Mouse (Mus musculus) heart, embryonic 10.5 days (tissue): ENCODE data around the gene Taf3. TPM values are rescaled to one million over a fixed set of nuclear protein-coding genes. Genes with fewer than 3 reads are reported as not detected.

Experiments used
- DNase-seq: peaks from one replicate; pipeline ENCODE4 v3.0.0-alpha.2; 2017; ENCODE audit warnings: low spot score
- H3K27ac ChIP-seq: fragments of 300-500 bp; sonication (generic); 2 replicates; pipeline ENCODE4 v1.5.1; 2016; ENCODE audit warnings: mild to moderate bottlenecking
- H3K27me3 ChIP-seq: fragments of 300-500 bp; sonication (generic); 2 replicates; pipeline ENCODE4 v1.6.1; 2016; ENCODE audit warnings: mild to moderate bottlenecking; ENCODE audit not compliant: poor library complexity, insufficient read depth, severe bottlenecking
- H3K36me3 ChIP-seq: fragments of 300-500 bp; sonication (generic); 2 replicates; pipeline ENCODE4 v1.6.1; 2016; ENCODE audit warnings: mild to moderate bottlenecking, moderate library complexity
- H3K4me1 ChIP-seq: fragments of 300-500 bp; sonication (generic); 2 replicates; pipeline ENCODE4 v1.6.1; 2016; ENCODE audit warnings: mild to moderate bottlenecking
- H3K4me3 ChIP-seq: fragments of 300-500 bp; sonication (generic); 2 replicates; pipeline ENCODE4 v1.5.1; 2016; ENCODE audit warnings: mild to moderate bottlenecking, moderate library complexity
- H3K9me3 ChIP-seq: fragments of 300-500 bp; sonication (generic); 2 replicates; pipeline ENCODE4 v1.6.1; 2016; ENCODE audit warnings: mild to moderate bottlenecking, moderate library complexity
- WGBS: fragments of 180-500 bp; shearing (Covaris S2); methylation state at CpG from one replicate; pipeline ENCODE4 v1.1.7; 2016; 5-methylcytosine and 5-hydroxymethylcytosine counted together
- polyA plus RNA-seq: library from polyadenylated mRNA; unstranded; fragments of >200 nt; fragmentation: Nextera tagmentation; extraction: Ambion mirVana; gene quantifications from 2 replicates; pipeline ENCODE4 v1.2.1, GENCODE M21; 2016

Taf3 gene
- polyA plus RNA-seq, 1 experiment from 2014 or later: 12.2 TPM

DNA sequence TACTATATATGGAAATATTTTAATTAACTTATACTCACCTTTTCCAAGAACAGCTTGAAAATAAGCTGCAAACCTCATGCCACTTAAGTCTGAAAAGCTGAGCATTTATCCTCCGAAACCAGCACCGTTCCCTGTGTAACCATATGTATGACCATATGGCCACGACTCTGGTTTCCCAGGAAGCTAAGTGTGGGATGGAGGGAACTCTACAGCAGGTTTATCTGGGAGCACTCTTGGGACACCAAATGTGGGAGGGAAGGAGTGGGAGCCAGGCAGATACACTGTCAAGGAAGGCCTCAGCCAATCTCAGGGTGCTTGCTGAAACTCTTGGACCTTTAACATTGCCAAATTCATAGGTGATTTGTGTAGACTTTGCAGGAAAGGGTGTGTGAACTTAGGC lies 2.5 kb upstream of the Taf3 start:
- Histone ChIP-seq H3K4me3 (no peak overlapping the region), H3K27ac (no peak overlapping the region), H3K27me3 (no peaks in the 10 kb centered on the region), H3K36me3 (peaks cover 22% of the 10 kb centered on the region), H3K9me3 (no peaks in the 10 kb centered on the region), H3K4me1 (peaks cover 12% of the 10 kb centered on the region)
- 86% methylated on average over 3 of the region's 3 CpGs for WGBS
- no peak for DNase-seq

DNA sequence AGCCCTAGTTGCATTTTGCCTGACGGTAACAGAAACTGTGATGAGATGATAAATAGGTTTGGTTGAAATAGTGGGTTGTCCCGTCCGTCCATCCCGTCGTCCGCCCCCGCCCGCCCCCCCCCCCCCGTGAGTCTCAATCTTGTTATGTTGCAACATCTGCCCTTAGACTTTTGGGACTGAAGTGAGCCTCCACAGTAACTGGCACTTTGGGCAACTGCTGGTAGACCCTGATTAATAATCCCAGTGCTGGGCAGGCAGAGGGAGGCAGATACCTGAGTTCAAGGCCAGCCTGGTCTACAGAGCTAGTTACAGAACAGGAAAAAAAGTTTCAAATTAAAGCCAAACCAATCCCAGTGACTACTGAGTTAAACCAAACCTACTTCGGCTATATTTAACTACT lies 1.1 kb upstream of the Taf3 start:
- H3K4me3 ChIP-seq: peak overlapping the region; percentile 91
- DNase-seq: no peak
- 18% methylated on average over 10 of the region's 10 CpGs for WGBS
- H3K36me3 ChIP-seq: peaks cover 8% of the 10 kb centered on the region; the same call in 1 of the 2 replicates
- H3K27me3 ChIP-seq: no peaks in the 10 kb centered on the region
- H3K4me1 ChIP-seq: peaks cover 12% of the 10 kb centered on the region
- no peak overlapping the region for H3K27ac ChIP-seq
- H3K9me3 ChIP-seq: no peaks in the 10 kb centered on the region

DNA sequence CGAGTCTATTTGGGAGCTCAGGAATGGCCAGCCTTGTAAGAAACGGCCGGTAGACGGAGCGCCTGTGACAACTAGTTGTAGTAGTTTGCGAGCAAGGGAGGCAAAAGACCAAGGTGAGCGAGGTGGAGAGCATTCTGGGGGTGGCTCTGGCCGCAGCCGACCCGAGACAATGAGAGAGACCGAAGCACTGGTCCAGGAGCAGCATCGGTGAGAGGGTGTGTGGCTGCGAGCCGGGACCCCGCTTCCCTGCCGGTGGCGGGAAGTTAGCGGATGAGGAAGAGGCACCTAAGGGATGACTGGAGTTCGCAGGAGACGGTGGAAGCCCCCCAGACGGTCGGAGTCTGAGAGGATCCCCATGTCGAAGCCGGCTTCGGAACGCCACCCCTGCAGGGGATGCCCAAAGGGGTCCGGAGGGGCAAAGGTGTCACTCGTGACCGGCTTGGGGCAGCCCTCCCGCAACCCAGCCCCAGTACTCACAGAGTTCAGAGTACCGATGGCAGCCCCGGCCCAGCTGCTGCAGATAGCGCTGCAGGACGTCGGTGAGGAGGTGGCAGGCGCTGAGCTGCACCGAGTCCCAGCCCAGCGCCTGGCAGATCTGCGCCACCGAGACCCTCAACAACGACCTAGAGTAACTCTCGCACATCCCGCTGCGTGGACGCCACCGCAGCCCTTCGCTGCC lies 499 bp downstream of the Taf3 start:
- under 1% methylated on average over 47 of the region's 47 CpGs for WGBS
- Histone ChIP-seq H3K4me3 (peak overlapping the region; percentile 91), H3K36me3 (no peaks in the 10 kb centered on the region), H3K27me3 (no peaks in the 10 kb centered on the region), H3K9me3 (no peaks in the 10 kb centered on the region), H3K27ac (peak overlapping the region; percentile 92), H3K4me1 (peaks cover 12% of the 10 kb centered on the region)
- no peak for DNase-seq

DNA sequence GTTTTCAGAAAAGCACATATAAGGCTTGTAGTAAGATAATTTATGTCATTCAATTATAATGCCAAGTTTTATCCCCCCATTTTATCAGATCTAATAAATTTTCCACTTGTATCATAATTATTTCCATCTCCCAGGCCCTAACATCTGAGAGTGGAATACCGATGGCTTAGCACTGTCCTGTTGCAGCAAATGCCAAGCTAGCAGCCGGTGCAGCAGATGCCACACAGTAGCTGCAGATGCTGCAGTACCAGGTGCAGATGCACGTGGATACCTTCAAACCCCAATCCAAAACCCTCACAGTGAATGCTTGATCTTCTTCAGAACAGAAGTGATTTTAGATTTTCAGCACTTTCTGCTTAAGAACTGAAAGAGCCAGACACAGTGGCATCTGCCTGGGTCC lies 13.4 kb downstream of the Taf3 start:
- Histone ChIP-seq H3K4me1 (no peaks in the 10 kb centered on the region; the same call in 1 of the 2 replicates), H3K4me3 (no peak overlapping the region)

DNA sequence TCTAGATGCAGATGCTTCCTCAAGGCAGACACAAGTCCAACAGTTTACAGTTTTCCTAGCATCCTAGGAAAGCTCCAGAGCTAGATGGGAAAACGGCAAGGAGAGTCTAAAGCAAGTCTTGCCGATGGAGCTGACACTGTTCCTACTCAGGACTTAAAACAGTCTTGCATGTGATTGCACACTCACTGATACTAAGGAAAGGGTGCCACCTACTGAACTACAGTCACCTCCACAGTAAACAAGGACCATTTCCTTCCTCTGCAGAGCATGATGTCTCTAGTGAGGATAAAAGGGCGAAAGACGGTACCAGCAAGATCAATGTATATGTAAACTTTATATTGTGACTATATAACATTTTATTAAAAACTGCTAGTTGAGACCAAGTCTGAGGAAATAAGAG lies 14.7 kb downstream of the Taf3 start:
- Histone ChIP-seq H3K36me3 (no peaks in the 10 kb centered on the region), H3K27ac (no peak overlapping the region), H3K4me3 (no peak overlapping the region), H3K9me3 (no peaks in the 10 kb centered on the region), H3K27me3 (no peaks in the 10 kb centered on the region), H3K4me1 (no peaks in the 10 kb centered on the region; the same call in 1 of the 2 replicates)
- no peak for DNase-seq
- 55% methylated on average over 4 of the region's 4 CpGs for WGBS

More for the DNA sequence above, 13.4 kb downstream of the Taf3 start:
- 83% methylated on average over 3 of the region's 3 CpGs for WGBS
- peaks cover 10% of the 10 kb centered on the region for H3K36me3 ChIP-seq
- H3K27ac ChIP-seq: no peak overlapping the region
- H3K9me3 ChIP-seq: no peaks in the 10 kb centered on the region
- H3K27me3 ChIP-seq: no peaks in the 10 kb centered on the region
- DNase-seq: no peak

DNA sequence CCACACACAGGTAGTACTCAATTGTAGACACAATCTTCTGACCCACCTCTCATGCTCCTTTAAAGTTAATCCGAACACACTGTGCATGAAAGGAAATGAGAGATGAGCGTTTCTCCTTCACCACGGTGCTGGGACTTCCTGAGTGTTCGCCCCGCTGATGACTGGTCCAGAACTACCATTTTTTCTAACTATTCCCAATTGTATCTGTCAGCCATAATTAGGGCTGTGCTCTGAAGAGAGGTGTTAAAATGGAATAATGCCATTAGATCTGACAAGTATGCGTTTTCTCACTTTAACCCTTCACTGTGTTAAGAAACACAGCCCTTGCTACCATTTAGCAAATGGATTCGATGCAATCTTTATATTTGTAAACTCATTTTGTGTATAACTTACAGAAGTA lies 18.6 kb downstream of the Taf3 start:
- DNase-seq: no peak
- WGBS: 83% methylated on average over 7 of the region's 7 CpGs
- H3K9me3 ChIP-seq: no peaks in the 10 kb centered on the region
- no peaks in the 10 kb centered on the region for H3K36me3 ChIP-seq
- no peak overlapping the region for H3K27ac ChIP-seq
- H3K27me3 ChIP-seq: no peaks in the 10 kb centered on the region
- H3K4me1 ChIP-seq: no peaks in the 10 kb centered on the region; the same call in 1 of the 2 replicates
- no peak overlapping the region for H3K4me3 ChIP-seq

DNA sequence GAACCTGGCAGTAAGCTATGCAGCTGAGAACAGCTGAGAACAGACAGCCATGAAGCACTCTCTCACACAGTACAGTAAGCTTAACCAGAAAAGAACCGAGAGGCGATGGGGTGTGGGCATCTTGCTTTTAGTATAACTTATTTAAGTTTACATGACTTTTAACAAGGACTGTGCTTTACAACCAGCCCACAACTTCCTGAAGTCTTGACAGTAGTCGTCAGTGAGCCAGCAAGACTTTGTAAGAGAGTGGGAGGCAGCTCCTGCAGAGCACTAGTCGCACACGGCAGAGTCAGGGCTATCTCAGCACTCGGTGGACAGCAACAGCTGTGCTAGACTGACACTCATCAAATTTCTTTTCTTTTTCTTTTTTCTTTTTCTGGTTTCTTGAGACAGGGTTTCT lies 24.1 kb downstream of the Taf3 start:
- no peaks in the 10 kb centered on the region for H3K9me3 ChIP-seq
- H3K27ac ChIP-seq: no peak overlapping the region
- 79% methylated on average over 6 of the region's 6 CpGs for WGBS
- H3K4me3 ChIP-seq: no peak overlapping the region
- H3K27me3 ChIP-seq: no peaks in the 10 kb centered on the region
- no peaks in the 10 kb centered on the region for H3K4me1 ChIP-seq
- no peaks in the 10 kb centered on the region for H3K36me3 ChIP-seq
- no peak for DNase-seq

DNA sequence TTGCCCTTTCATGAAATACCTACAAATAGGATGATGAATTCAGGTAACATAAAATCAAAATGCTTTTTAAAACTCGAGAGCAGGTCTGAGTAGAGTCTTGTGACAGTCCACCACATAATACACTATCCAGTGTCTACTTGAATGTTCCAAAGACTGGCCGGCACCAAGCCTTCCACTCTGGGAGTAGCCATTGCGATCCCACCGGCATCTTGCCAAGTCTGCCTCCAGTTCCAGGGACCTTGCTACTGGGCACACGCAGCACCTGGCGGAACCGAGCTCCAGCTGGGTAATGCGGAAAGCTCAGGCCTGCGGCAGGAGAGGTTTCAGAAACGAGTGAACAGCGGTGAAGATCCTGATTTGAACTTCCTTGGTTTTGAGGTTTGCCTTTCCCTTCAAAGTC lies 27.1 kb downstream of the Taf3 start:
- WGBS: 87% methylated on average over 11 of the region's 11 CpGs
- H3K36me3 ChIP-seq: no peaks in the 10 kb centered on the region
- DNase-seq: no peak
- H3K4me1 ChIP-seq: no peaks in the 10 kb centered on the region
- H3K27me3 ChIP-seq: no peaks in the 10 kb centered on the region
- no peak overlapping the region for H3K4me3 ChIP-seq
- no peaks in the 10 kb centered on the region for H3K9me3 ChIP-seq
- no peak overlapping the region for H3K27ac ChIP-seq

DNA sequence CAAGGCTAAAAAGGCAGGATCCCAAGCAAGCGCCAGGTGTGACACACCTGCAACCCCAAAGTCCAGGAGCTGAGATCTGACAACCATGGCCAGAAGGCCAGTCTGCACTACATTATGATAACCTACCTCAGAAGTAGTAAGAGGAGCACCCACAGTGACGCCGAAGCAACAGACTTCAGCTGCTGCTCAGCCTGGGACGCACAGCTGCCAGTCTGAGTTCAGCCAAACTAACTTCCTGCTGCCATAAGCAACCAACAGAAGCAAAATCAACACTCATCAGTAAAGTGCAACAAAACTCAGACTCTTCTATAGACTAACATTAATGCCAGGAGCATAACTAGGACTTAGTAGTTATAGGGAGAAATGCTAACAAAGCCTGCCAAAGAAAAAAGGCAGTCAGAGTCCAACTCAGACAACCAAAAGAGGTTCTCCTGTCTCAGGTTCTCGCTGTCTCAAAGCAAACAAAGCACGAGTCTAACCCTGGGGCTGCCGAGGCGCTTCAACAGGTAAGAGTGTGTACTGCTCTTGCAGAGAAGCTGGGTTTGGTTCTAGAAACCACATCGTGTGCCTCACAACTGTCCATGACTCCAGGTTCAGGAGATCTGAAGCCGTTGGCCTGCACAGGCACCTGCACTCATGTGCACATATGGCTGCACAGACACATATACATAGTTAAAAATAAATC lies 33.3 kb downstream of the Taf3 start:
- no peak for DNase-seq
- Histone ChIP-seq H3K9me3 (no peaks in the 10 kb centered on the region), H3K4me3 (no peak overlapping the region), H3K27me3 (no peaks in the 10 kb centered on the region), H3K36me3 (no peaks in the 10 kb centered on the region), H3K27ac (no peak overlapping the region), H3K4me1 (no peaks in the 10 kb centered on the region)
- WGBS: 79% methylated on average over 10 of the region's 10 CpGs

DNA sequence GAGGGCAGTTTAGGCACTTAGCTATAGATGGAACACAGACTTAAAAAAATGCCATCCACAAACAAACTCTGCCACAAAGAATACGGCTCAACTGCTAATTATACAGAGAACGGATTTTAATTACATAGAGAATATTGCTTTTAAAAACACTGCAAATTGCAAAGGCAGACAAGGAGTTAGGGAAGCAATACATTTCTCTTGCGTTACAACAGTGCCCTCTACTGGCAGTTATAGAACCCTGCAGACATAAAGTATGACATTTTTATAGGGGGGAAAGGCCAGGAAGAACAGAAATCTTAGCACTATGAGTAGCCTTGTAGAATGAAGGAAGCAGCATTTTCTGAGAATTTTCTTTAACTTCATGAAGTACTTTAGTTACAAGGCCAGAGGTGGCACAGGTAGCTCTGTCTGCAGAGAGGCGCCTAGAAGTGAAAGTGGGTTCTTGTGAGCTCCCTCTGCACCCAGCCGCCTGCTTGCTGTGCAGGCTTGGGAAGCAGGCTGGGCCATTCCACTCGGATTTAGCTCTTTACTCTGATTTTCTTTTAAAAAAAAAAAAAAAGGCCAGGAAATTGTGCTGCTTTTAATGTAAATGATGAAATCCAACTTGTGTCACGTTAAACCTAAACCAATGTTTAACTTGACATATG lies 38.0 kb downstream of the Taf3 start:
- no peak for DNase-seq
- Histone ChIP-seq H3K27ac (no peak overlapping the region), H3K4me3 (no peak overlapping the region), H3K4me1 (peaks cover 18% of the 10 kb centered on the region), H3K27me3 (no peaks in the 10 kb centered on the region), H3K36me3 (no peaks in the 10 kb centered on the region), H3K9me3 (no peaks in the 10 kb centered on the region)
- 36% methylated on average over 7 of the region's 7 CpGs for WGBS

DNA sequence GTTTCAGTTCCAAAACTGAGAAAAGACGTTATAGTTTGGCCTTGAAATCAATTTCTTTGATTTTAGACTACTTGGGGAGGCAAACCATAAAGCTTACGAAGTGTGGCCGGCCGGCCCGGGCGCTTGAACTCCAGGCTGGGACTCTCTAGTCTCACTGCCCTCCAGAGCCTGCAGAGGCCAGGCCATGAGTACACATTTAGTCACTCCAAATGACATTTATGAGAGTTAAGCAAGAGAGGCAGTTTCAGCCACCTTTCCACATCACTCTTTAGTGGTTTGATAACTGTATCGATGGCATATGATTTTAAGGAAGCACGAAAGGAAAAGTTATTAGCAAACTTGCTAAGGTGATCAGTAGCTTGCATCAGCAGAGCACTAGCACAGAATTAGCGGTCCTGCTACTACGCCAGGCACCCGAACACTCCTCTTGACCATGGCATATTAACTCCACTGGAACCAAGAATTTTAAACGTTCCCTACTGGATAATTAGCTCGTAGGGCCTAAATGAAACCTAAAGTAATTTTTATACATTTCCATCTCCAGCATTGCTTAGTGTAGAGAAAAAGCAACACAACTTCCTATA lies 38.6 kb downstream of the Taf3 start:
- Histone ChIP-seq H3K9me3 (no peaks in the 10 kb centered on the region), H3K4me1 (peaks cover 23% of the 10 kb centered on the region), H3K36me3 (no peaks in the 10 kb centered on the region), H3K27me3 (no peaks in the 10 kb centered on the region), H3K4me3 (no peak overlapping the region), H3K27ac (no peak overlapping the region)
- WGBS: 76% methylated on average over 13 of the region's 13 CpGs
- no peak for DNase-seq

DNA sequence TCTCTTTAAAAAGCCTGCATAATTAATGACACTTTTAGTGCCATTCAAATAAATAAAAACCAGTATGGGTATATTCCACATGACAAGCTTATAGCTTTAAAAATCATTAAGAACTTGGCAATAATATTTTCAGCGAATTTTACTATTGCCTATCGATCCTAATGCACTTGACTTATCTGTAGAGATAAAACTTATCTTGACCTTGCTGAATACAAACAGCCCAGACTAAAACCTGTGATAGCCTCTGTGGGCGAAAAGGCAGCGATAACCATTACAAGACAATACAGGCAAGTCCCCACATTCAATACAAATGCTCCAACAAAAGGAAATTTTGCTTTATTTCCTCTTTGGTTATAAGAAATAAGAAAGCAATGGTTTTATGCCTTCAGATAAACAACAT lies 39.8 kb downstream of the Taf3 start:
- 30% methylated on average over 4 of the region's 4 CpGs for WGBS
- Histone ChIP-seq H3K4me1 (peaks cover 28% of the 10 kb centered on the region), H3K9me3 (no peaks in the 10 kb centered on the region), H3K27me3 (no peaks in the 10 kb centered on the region), H3K4me3 (no peak overlapping the region), H3K36me3 (no peaks in the 10 kb centered on the region), H3K27ac (no peak overlapping the region)
- DNase-seq: no peak
